Mouse (Mus musculus): ENCODE measurements at regions not wholly inside any gene's neighbourhood (a gene's known extent, or its start where the extent isn't known, plus 50 kb on each side); places are given as distances from the start of the nearest gene placed in this dataset.

- no peak for DNase-seq
These were observed 57.1 kb downstream of the Inhbb start for GRCm38 (mm10) chr1:119364901-119365300.

DNA sequence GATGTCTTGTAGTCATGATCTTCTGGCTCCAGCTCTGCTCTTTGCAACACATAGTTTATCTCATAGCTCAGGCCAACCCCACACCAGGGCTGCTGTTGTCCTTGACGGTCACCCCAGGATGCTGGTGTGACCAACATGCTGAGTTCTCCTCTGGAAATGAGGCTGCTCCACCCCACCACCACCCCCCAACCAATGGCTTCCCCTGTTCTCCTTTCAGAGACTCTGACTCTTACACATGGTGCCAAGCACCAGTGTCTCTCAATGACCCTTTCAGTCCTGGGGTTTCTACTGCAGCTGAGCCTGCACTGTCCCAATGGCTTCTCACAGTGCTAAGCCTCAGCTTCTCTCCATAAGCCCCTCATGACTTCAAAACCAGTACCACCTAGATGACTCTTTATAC is 64.0 kb downstream of the Inhbb start:
- no peak for DNase-seq

- no peak for DNase-seq
These were observed 65.1 kb downstream of the Inhbb start for GRCm38 (mm10) chr1:119356916-119357315.

DNA sequence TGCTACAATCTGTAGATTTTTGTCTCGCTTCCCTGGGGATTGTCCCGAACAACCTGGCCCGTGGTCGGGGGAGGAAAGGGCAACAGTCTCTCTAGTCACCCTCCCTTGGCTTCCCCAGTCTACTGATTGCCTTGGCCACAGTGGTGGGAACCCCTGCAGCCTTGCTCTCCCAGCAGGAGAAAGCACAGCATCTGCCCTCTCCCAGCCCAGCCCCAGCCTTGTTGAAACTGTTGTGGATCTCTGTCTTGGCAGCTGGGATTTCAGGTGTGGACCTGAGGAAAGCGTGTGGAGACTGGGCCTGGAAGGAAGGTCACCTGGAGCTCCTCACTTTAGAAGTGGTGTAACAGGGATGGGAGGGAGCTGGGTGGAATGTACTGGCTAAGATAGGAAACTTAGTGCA is 66.6 kb downstream of the Inhbb start:
- DNase-seq = no peak

DNA sequence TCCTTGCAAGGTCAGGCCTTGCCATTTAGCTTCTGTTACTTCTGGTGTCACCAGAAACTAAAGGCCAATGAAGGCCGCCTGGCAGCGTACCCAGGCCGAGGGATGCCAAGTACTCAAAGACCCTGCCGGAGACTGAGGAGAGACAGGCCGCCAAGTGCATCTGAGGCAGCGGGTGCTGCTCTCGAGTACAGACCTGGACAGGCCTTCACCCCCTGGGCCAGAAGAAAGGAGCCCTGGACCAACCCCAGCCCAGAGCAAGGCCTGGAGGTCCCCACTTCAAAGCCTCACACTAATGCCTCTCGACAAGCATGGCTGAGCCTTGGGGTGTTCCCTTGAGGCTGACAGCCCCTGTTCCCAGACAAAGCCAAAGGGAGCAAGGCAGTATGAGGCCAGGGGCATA is 70.5 kb downstream of the Inhbb start:
- no peak for DNase-seq

- DNase-seq = no peak
These were observed 71.2 kb downstream of the Inhbb start for GRCm38 (mm10) chr1:119350846-119351245.

GRCm38 (mm10) chr1:119350296-119350695 is 71.8 kb downstream of the Inhbb start:
- no peak for DNase-seq

DNA sequence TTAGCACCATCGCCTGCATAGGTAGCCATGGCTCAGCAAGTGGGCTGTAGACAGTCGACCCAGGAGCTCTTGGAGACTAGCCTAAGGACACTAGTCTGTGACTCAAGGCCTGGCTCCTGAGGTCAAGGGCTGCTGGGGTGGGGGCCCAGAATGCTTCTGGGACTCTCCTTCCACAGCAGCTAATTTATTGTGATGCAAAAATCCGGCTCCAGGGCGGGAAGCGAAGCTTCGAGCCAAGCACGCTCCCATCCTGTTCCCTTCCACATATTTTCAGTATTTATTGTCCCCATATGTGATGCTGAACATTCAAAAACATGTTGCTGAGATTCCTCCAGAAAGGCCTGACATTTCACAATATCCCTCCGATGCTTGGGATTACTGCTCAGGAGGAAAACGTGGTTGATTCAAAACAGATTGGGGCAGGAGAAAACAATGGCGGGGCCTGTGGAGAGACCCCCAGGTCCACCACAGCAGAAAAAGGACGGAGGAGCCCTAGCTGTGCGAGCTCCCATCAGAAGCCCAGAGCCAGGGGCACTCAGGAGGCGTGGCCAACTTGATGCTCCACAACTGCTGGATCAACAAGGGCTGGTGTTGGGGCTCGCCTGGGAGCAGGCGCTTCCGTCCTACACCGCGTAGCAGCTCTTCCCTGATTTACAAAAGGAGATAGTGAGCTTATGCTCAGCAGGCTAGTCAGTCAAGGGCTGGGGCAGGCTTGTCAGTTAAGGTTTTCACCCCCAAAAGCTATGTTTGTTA is 73.4 kb downstream of the Inhbb start:
- DNase-seq = peak in 1 of 2 experiments; percentile 12

DNA sequence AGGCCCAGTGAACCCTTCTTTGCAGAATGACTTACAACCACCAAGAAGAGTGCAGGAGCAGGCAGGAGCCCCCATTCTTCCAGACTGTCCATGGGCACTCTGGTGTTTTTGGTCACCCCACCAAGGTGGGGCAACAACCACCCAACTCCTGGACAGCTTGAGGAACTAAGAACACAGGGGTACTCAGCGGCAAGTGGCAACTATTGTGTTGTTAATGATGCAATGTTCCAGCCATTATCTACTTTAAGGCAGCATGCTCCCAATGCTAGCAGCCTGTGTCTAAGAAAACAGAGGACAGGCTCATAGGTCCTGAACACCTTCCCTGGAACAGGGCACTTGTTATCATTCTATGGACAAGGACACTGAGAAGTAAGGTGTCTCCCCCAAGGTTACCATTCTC is 74.3 kb downstream of the Inhbb start:
- DNase-seq = no peak

GRCm38 (mm10) chr1:119346634-119347155 is 75.4 kb downstream of the Inhbb start:
- DNase-seq = peak; percentile 44 to 75

- no peak for DNase-seq
These were observed 76.8 kb downstream of the Inhbb start for GRCm38 (mm10) chr1:119345115-119345791.

DNA sequence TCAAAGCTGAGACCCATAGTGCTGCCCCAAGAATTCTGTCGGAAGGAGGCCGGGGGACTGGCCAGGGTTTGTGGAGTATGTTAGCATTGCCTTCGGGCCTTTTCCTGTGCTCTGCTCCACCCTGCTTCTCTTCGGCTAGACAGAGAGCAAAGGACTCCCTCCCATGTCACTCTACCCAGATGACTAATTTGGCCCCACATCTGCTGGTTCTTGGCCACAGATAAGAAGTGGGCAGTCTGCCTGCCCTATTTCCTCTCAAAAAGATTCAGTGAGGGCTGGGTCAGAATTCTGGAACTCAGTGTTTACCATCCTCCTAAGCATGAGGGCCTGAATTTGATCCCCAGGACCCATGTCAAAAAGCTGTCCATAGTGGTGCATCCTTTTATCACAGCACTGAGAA is 78.0 kb downstream of the Inhbb start:
- peak; percentile 66 to 81 for DNase-seq

GRCm38 (mm10) chr1:119335171-119335570 is 86.9 kb downstream of the Inhbb start:
- no peak for DNase-seq

GRCm38 (mm10) chr1:119330751-119331326 is 91.2 kb downstream of the Inhbb start:
- no peak for DNase-seq

GRCm38 (mm10) chr1:119329693-119330434 is 92.2 kb downstream of the Inhbb start:
- DNase-seq = no peak

- peak in 1 of 2 experiments; percentile 22 for DNase-seq
These were observed 92.9 kb downstream of the Inhbb start for GRCm38 (mm10) chr1:119328921-119329692.

DNA sequence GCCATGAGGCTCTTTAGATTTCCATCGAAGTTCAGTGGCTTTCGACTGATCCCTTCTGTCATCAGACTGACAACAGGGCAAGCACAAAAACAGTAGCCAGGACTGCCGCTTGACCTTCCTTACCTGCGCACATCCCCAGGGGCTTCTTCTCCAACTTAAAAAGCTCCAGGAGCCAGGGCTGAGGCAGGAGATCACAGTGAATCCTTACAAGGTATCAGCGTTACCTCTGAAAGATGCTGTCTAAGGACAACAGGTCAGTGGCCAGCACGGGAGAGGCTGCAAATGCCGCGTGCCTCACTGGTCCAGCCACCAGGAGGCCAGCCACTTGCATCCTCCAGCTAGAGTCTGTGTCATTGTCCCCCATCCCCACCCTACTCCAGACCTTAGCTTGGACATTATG is 97.5 kb downstream of the Inhbb start:
- DNase-seq = no peak

- no peak for DNase-seq
These were observed 99.6 kb downstream of the Inhbb start for GRCm38 (mm10) chr1:119322279-119322995.

DNA sequence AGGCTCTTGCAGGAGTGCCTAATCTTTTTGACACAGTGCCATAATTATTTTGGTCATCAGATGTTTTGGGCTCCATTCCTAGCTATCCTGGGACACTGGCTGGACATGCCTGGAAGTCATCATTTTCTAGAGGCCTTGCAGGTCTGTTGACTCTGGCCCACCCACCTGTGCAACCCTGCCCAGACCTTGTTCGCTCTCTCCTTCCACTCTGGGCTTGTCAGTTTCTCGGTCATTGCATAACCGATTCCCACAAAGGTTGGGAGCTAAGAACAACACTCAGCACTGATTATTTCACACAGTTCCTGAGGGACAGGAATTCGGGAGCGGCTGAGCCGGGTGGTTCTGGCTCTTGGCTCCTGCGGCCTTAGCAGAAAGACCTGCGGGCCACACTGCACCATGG is 100.2 kb downstream of the Inhbb start:
- DNase-seq = peak; percentile 67 to 84

GRCm38 (mm10) chr1:119317006-119317405 is 105.0 kb downstream of the Inhbb start:
- no peak for DNase-seq
